Mouse (Mus musculus) liver, embryonic 18 days (tissue): ENCODE results near the gene Dpyd. TPM values are rescaled to one million over a fixed set of nuclear protein-coding genes. Genes with fewer than 3 reads are reported as not detected.

ENCODE experiments used
- polyA plus RNA-seq: library from polyadenylated mRNA; depleted of rRNA; stranded (reverse); fragments of >200 nt; gene quantifications from 2 replicates; pipeline ENCODE4 v1.2.3, GENCODE M21; 2012; rRNA removed

Dpyd gene
- 6.6 and 7.9 TPM in 2 replicates for polyA plus RNA-seq

DNA sequence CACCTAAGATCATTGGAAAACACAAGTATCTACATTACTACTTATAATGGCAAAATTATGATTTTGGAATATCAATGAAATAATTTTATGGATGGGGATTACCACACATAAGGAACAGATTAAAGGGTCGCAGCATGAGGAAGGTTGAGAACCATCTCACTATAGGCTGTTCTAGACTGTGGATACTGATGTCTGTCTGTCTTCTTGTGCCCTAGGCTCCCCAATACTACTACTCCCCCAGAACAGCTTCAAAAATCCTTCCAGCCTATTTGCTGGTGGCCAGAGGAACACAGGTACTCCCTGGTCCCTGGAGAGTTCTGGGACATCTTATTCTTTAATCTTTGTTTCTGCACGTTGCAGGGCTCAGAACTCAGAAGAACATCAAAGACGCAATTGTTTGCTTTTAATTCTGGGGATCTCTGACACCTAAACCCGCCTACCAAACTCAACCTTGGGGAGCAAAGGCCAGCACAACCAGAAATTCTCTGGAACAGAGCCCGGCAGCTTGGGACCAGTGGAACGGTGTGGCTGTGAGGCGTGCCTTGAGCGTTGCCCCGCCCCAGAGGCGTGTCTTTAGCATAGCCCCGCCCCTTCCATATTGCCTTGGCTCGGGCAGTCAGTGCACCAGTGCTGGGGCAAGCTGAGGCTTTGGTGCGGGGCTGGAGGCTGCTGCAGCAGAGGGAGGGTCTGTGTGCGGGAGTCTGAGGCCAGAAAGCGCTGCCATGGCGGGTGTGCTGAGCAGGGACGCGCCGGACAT lies at the start of gene Dpyd:
TSS of gene Dpyd (plus strand) at position 576 of the 757 bp plus-strand sequence.

